In genomic region chr8:125757106-125757496, GRCm38 (mm10) we compare ENCODE assay signal across 10 mouse cellular contexts. TPM values are rescaled to one million over a fixed set of nuclear protein-coding genes. Genes with fewer than 3 reads are reported as not detected.
DNase-seq lines count a peak whose midpoint lies in the region; ATAC-seq lines count a peak whose summit lies in the region.
"Had no signal": no experiment of that assay in that cellular context is flagged by ENCODE, and none has a peak within 500 bp of the region (broad histone marks: within the 10 kb centered on the region; RNA-seq: fewer than 3 reads in every experiment).

No protein-coding gene starts in this region.

- DNase-seq in heart, postnatal 10 days = peak; percentile 15 to 28
- no peak for DNase-seq in heart, postnatal 36 days
- no peak for DNase-seq in midbrain, embryonic 10.5 days (ENCODE audit: low spot score)
- no peak for DNase-seq in testis, postnatal 14 days (ENCODE audit: low spot score)
- DNase-seq: kidney, postnatal 25 days; right cerebral cortex, postnatal 25 days had no signal

- H3K4me3 ChIP-seq in midbrain, embryonic 13.5 days (replicated peaks) = no peak overlapping the region
- no peak overlapping the region for H3K4me3 ChIP-seq in midbrain, embryonic 10.5 days
- no peak overlapping the region for H3K4me3 ChIP-seq in forebrain, embryonic 15.5 days
- no peak overlapping the region for H3K4me3 ChIP-seq in stomach, embryonic 15.5 days (replicated peaks)

- H3K9ac ChIP-seq in midbrain, embryonic 13.5 days (replicated peaks) = no peak overlapping the region
- H3K9ac ChIP-seq in forebrain, embryonic 15.5 days (replicated peaks) = no peak overlapping the region
- H3K9ac ChIP-seq in stomach, embryonic 15.5 days = no peak overlapping the region

- H3K4me2 ChIP-seq in midbrain, embryonic 13.5 days (replicated peaks) = no peak overlapping the region
- H3K4me2 ChIP-seq in forebrain, embryonic 15.5 days (replicated peaks) = no peak overlapping the region
- no peak overlapping the region for H3K4me2 ChIP-seq in stomach, embryonic 15.5 days

- intact Hi-C loops in heart, postnatal 10 days (cut with DNase I) = no loop called here
- intact Hi-C loops in heart, postnatal 36 days (cut with DNase I) = no loop called here

- H3K9me3 ChIP-seq in midbrain, embryonic 13.5 days = no peaks in the 10 kb centered on the region
- H3K9me3 ChIP-seq in midbrain, embryonic 10.5 days (replicated peaks) = no peaks in the 10 kb centered on the region
- H3K9me3 ChIP-seq in forebrain, embryonic 15.5 days = no peaks in the 10 kb centered on the region
- no peaks in the 10 kb centered on the region for H3K9me3 ChIP-seq in stomach, embryonic 15.5 days

- H3K27ac ChIP-seq in midbrain, embryonic 13.5 days = no peak overlapping the region
- H3K27ac ChIP-seq in midbrain, embryonic 10.5 days (replicated peaks) = no peak overlapping the region
- 0 out of 2 replicates have a peak overlapping the region, but pooled peaks have one; percentile 59 for H3K27ac ChIP-seq in forebrain, embryonic 15.5 days (replicated peaks)
- H3K27ac ChIP-seq in stomach, embryonic 15.5 days = no peak overlapping the region

- H3K4me1 ChIP-seq in midbrain, embryonic 13.5 days (replicated peaks) = peaks cover 7% of the 10 kb centered on the region; the same call in 1 of the 2 replicates
- H3K4me1 ChIP-seq in midbrain, embryonic 10.5 days = peaks cover 8% of the 10 kb centered on the region; the same call in 1 of the 2 replicates
- H3K4me1 ChIP-seq in forebrain, embryonic 15.5 days = peaks cover 21% of the 10 kb centered on the region
- no peaks in the 10 kb centered on the region for H3K4me1 ChIP-seq in stomach, embryonic 15.5 days

- peaks cover 22% of the 10 kb centered on the region for H3K36me3 ChIP-seq in midbrain, embryonic 13.5 days
- H3K36me3 ChIP-seq in midbrain, embryonic 10.5 days = no peaks in the 10 kb centered on the region
- no peaks in the 10 kb centered on the region for H3K36me3 ChIP-seq in forebrain, embryonic 15.5 days
- H3K36me3 ChIP-seq in stomach, embryonic 15.5 days = no peaks in the 10 kb centered on the region

- no peaks in the 10 kb centered on the region for H3K27me3 ChIP-seq in midbrain, embryonic 13.5 days
- H3K27me3 ChIP-seq in midbrain, embryonic 10.5 days (ENCODE audit: low read depth, poor library complexity, severe bottlenecking) = no peaks in the 10 kb centered on the region
- H3K27me3 ChIP-seq in forebrain, embryonic 15.5 days = no peaks in the 10 kb centered on the region
- no peaks in the 10 kb centered on the region for H3K27me3 ChIP-seq in stomach, embryonic 15.5 days (replicated peaks)

- 79% methylated on average over 1 of the region's 1 CpGs for WGBS in midbrain, embryonic 13.5 days
- 94% methylated on average over 1 of the region's 1 CpGs for WGBS in midbrain, embryonic 10.5 days
- WGBS in forebrain, embryonic 15.5 days = 36% methylated on average over 1 of the region's 1 CpGs
- WGBS in stomach, embryonic 15.5 days = 44% methylated on average over 1 of the region's 1 CpGs

- 0 out of 2 replicates have a peak, but pooled peaks have one; percentile 20 for ATAC-seq in midbrain, embryonic 13.5 days
- peak; percentile 14; the same call in 1 of the 2 replicates for ATAC-seq in forebrain, embryonic 15.5 days (replicated peaks)
- ATAC-seq in stomach, embryonic 15.5 days (ENCODE audit: insufficient read depth, low FRiP score, low read depth) = 0 out of 2 replicates have a peak, but pooled peaks have one; percentile 2
- no peak for ATAC-seq in CD4-positive, CD25-positive, alpha-beta regulatory T cell, adult 4 months

RNA-seq across cellular contexts. Expression of gene Ntpcr, which starts 27.3 kb away (rescaled TPM):
- 10 to 100 TPM; 16.6 to 19.5 TPM for total RNA-seq in heart, postnatal 10 days (2021)
- total RNA-seq in heart, postnatal 36 days (2021) = 10 to 100 TPM; 16.8 to 19.3 TPM
- polyA plus RNA-seq in midbrain, embryonic 13.5 days (2015; fragmentation: Nextera tagmentation; extraction: Ambion mirVana) = 21.9 and 24.2 TPM in 2 replicates
- 18.4 and 19.7 TPM in 2 replicates for polyA plus RNA-seq in midbrain, embryonic 10.5 days (2016; fragmentation: Nextera tagmentation; extraction: Ambion mirVana)
- polyA plus RNA-seq in forebrain, embryonic 15.5 days (2015; fragmentation: Nextera tagmentation; extraction: Ambion mirVana) = 26.5 and 28.0 TPM in 2 replicates
- 27.9 and 29.7 TPM in 2 replicates for polyA plus RNA-seq in stomach, embryonic 15.5 days (2015; fragmentation: Nextera tagmentation; extraction: Ambion mirVana)
- 10 to 100 TPM; 25.9 to 33.5 TPM for polyA plus RNA-seq in CD4-positive, CD25-positive, alpha-beta regulatory T cell, adult 4 months (2017; shearing (Covaris generic))

Comparison
In these comparisons a context has a peak if more than half of its experiments do, and no peak if none do; other contexts are left out.
1. DNase-seq: peak in heart, postnatal 10 days (2 of 2); none in heart, postnatal 36 days (0 of 2), midbrain, embryonic 10.5 days (single experiment) and testis, postnatal 14 days (single experiment).